Mouse (Mus musculus) liver, postnatal 0 days (tissue): ENCODE results near the gene St6gal1. TPM values are rescaled to one million over a fixed set of nuclear protein-coding genes. Genes with fewer than 3 reads are reported as not detected.

Source experiments
- ATAC-seq: fragments of 200-750 bp; cut with Nextera tagmentation; 2 replicates; pipeline ENCODE4 v1.8.0; 2017; ENCODE audit warnings: mild to moderate bottlenecking, moderate library complexity
- DNase-seq: peaks from one replicate; pipeline ENCODE4 v3.0.0-alpha.2; 2016
- H3K27ac ChIP-seq: fragments of 300-500 bp; sonication (generic); 2 replicates; pipeline ENCODE4 v1.5.1; 2014; ENCODE audit warnings: antibody characterized with exemption, moderate library complexity, mild to moderate bottlenecking, low read depth
- H3K27me3 ChIP-seq: fragments of 300-500 bp; sonication (generic); 2 replicates; pipeline ENCODE4 v1.6.1; 2014; ENCODE audit warnings: low read length, control low read depth, mixed read lengths; ENCODE audit not compliant: insufficient read depth
- H3K36me3 ChIP-seq: fragments of 300-500 bp; sonication (generic); replicated peaks from 2 replicates; pipeline ENCODE4 v1.6.1; 2014; ENCODE audit warnings: mild to moderate bottlenecking, control low read depth, low read length, moderate library complexity, mixed read lengths; ENCODE audit not compliant: insufficient read depth
- H3K4me1 ChIP-seq: fragments of 300-500 bp; sonication (generic); 2 replicates; pipeline ENCODE4 v1.6.1; 2014; ENCODE audit warnings: antibody characterized with exemption, mild to moderate bottlenecking, control low read depth; ENCODE audit not compliant: insufficient read depth
- H3K4me2 ChIP-seq: fragments of 300-500 bp; sonication (generic); 2 replicates; pipeline ENCODE4 v1.6.1; 2014; ENCODE audit warnings: low read depth, mild to moderate bottlenecking, low read length, moderate library complexity, mixed read lengths
- H3K4me3 ChIP-seq: fragments of 300-500 bp; sonication (generic); 2 replicates; pipeline ENCODE4 v1.5.1; 2014; ENCODE audit warnings: low read depth, low read length
- H3K9ac ChIP-seq: fragments of 300-500 bp; sonication (generic); replicated peaks from 2 replicates; pipeline ENCODE4 v1.6.1; 2014; ENCODE audit warnings: mild to moderate bottlenecking, moderate library complexity
- H3K9me3 ChIP-seq: fragments of 300-500 bp; sonication (generic); 2 replicates; pipeline ENCODE4 v1.6.1; 2016; ENCODE audit warnings: mild to moderate bottlenecking, control low read depth, low read length, mixed read lengths
- CTCF ChIP-seq: sonication (generic); IDR thresholded peaks from 2 replicates; pipeline ENCODE4 v1.5.1; 2016; ENCODE audit warnings: antibody characterized with exemption, low read depth
- EP300 ChIP-seq: IDR thresholded peaks from 2 replicates; pipeline ENCODE4 v1.6.1; 2016; ENCODE audit warnings: antibody characterized with exemption, low read depth, mild to moderate bottlenecking
- WGBS: fragments of 180-500 bp; shearing (Covaris S2); extraction: QIAGEN DNeasy Blood & Tissue Kit; methylation state at CpG from one replicate; pipeline ENCODE4 v1.1.7; 2014; ENCODE audit not compliant: insufficient replicate concordance; 5-methylcytosine and 5-hydroxymethylcytosine counted together
- polyA plus RNA-seq: library from polyadenylated mRNA; unstranded; fragments of >200 nt; fragmentation: Nextera tagmentation; extraction: Ambion mirVana; gene quantifications from 2 replicates; pipeline ENCODE4 v1.2.1, GENCODE M21; 2015

The St6gal1 gene
- polyA plus RNA-seq, 1 experiment from 2014 or later = 17.1 TPM

- 54% methylated on average over 8 of the region's 8 CpGs for WGBS
- H3K27ac ChIP-seq = no peak overlapping the region
- no peak for ATAC-seq
Observed at GRCm38 (mm10) chr16:23403008-23403755, 178.6 kb downstream of the St6gal1 start.

More at GRCm38 (mm10) chr16:23403008-23403755, 178.6 kb downstream of the St6gal1 start:
- no peaks in the 10 kb centered on the region for H3K4me1 ChIP-seq
- H3K27me3 ChIP-seq = no peaks in the 10 kb centered on the region
- no peak overlapping the region for H3K9ac ChIP-seq
- peak; percentile 80 for DNase-seq
- H3K9me3 ChIP-seq = no peaks in the 10 kb centered on the region
- no peak overlapping the region for H3K4me3 ChIP-seq
- H3K4me2 ChIP-seq = no peak overlapping the region
- H3K36me3 ChIP-seq = no peaks in the 10 kb centered on the region
- TF ChIP-seq CTCF (peak; percentile 85), EP300 (no peak)

Other genes starting within 250 kb of the St6gal1 start
- gene Kng2, start 195.3 kb upstream of the St6gal1 start, polyA plus RNA-seq = 348 and 384 TPM in 2 replicates
- gene Kng1, start 166.9 kb upstream of the St6gal1 start, polyA plus RNA-seq = 5,182 and 5,316 TPM in 2 replicates
- gene Eif4a2, start 117.3 kb upstream of the St6gal1 start, polyA plus RNA-seq = 49.1 and 52.5 TPM in 2 replicates
- gene Rfc4, start 97.0 kb upstream of the St6gal1 start, polyA plus RNA-seq = 54.3 and 59.4 TPM in 2 replicates
- gene Adipoq, start 78.2 kb upstream of the St6gal1 start, polyA plus RNA-seq = not detected in 2 replicates
- gene Rtp1, start 204.4 kb downstream of the St6gal1 start, polyA plus RNA-seq = not detected in 2 replicates